Mouse (Mus musculus) hindbrain, embryonic 16.5 days (tissue): Measurements from ENCODE around the gene Ptprj. TPM values are rescaled to one million over a fixed set of nuclear protein-coding genes. Genes with fewer than 3 reads are reported as not detected.

ENCODE experiments used
- ATAC-seq: fragments of 200-750 bp; cut with Nextera tagmentation; 2 replicates; pipeline ENCODE4 v1.8.0; 2017; ENCODE audit warnings: moderate TSS enrichment, moderate library complexity
- H3K27ac ChIP-seq: fragments of 300-500 bp; sonication (generic); 2 replicates; pipeline ENCODE4 v1.5.1; 2014; ENCODE audit warnings: low read depth, mild to moderate bottlenecking, control low read depth, low read length, moderate library complexity
- H3K27me3 ChIP-seq: fragments of 300-500 bp; sonication (generic); replicated peaks from 2 replicates; pipeline ENCODE4 v1.6.1; 2014; ENCODE audit warnings: low read length; ENCODE audit not compliant: control insufficient read depth, insufficient read depth
- H3K36me3 ChIP-seq: fragments of 300-500 bp; sonication (generic); 2 replicates; pipeline ENCODE4 v1.6.1; 2014; ENCODE audit warnings: mild to moderate bottlenecking, low read length, moderate library complexity, mixed read lengths; ENCODE audit not compliant: control insufficient read depth, insufficient read depth
- H3K4me1 ChIP-seq: fragments of 300-500 bp; sonication (generic); 2 replicates; pipeline ENCODE4 v1.6.1; 2014; ENCODE audit warnings: low read depth, low read length; ENCODE audit not compliant: control insufficient read depth, insufficient read depth
- H3K4me2 ChIP-seq: fragments of 300-500 bp; sonication (generic); 2 replicates; pipeline ENCODE4 v1.6.1; 2014; ENCODE audit warnings: mild to moderate bottlenecking, low read length, control low read depth, moderate library complexity
- H3K4me3 ChIP-seq: fragments of 300-500 bp; sonication (generic); 2 replicates; pipeline ENCODE4 v1.5.1; 2014; ENCODE audit warnings: mild to moderate bottlenecking, low read length, control low read depth, moderate library complexity
- H3K9ac ChIP-seq: fragments of 300-500 bp; sonication (generic); 2 replicates; pipeline ENCODE4 v1.6.1; 2014; ENCODE audit warnings: low read depth, mild to moderate bottlenecking, control low read depth, low read length, moderate library complexity
- H3K9me3 ChIP-seq: fragments of 300-500 bp; sonication (generic); 2 replicates; pipeline ENCODE4 v1.6.1; 2014; ENCODE audit warnings: mild to moderate bottlenecking, low read length, moderate library complexity; ENCODE audit not compliant: control insufficient read depth
- WGBS: fragments of 180-500 bp; shearing (Covaris S2); extraction: QIAGEN DNeasy Blood & Tissue Kit; methylation state at CpG from one replicate; pipeline ENCODE4 v1.1.7; 2014; 5-methylcytosine and 5-hydroxymethylcytosine counted together
- polyA plus RNA-seq: library from polyadenylated mRNA; unstranded; fragments of >200 nt; fragmentation: Nextera tagmentation; extraction: Ambion mirVana; gene quantifications from 2 replicates; pipeline ENCODE4 v1.2.1, GENCODE M21; 2015

Ptprj gene
- polyA plus RNA-seq, 1 experiment from 2014 or later: 6.0 TPM

DNA sequence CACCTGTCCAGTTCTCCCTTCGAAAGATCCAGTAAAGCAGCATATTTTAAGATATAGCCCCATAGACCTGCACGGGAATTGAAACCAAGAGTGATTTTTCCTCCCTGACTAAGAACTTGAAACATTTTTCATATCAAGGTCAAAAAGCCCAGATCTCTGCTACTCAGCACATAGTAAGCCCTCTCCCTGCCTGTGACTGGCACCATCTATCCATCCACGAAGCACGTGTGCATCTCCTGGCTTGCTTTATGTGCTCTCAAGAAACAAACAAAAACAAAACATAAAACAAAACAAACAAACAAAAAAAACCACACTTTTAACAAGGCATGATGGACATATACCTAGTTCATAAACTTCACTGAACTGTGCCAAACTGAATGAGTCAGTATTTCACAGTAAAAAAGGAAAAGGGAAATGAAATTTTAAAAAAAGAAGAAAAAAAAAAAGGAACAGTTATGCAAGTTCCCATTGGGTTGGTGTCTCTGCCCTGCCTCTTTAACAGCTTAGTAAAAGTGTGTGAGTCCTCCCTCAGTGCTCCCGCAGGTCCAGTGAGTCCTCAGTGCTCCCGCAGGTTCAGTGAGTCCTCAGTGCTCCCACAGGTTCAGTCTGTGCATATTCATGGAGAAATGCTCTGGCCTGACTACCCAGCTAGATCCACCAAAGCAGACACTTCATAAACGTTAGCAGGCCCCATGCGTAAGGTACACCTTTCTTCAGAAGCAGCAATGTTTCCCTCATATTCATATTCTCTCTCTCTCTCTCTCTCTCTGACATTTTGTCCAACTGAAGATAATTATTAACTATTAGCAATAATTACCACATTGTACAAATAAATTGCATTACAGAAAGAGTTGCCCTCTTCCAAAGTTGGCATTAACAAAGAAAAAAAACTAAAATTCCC is 91.5 kb downstream of the Ptprj start:
- 90% methylated on average over 8 of the region's 8 CpGs for WGBS
- Histone ChIP-seq H3K4me1 (peaks cover 14% of the 10 kb centered on the region), H3K4me2 (no peak overlapping the region), H3K36me3 (no peaks in the 10 kb centered on the region), H3K27ac (no peak overlapping the region), H3K27me3 (no peaks in the 10 kb centered on the region), H3K4me3 (no peak overlapping the region), H3K9ac (no peak overlapping the region), H3K9me3 (no peaks in the 10 kb centered on the region)
- ATAC-seq: no peak

DNA sequence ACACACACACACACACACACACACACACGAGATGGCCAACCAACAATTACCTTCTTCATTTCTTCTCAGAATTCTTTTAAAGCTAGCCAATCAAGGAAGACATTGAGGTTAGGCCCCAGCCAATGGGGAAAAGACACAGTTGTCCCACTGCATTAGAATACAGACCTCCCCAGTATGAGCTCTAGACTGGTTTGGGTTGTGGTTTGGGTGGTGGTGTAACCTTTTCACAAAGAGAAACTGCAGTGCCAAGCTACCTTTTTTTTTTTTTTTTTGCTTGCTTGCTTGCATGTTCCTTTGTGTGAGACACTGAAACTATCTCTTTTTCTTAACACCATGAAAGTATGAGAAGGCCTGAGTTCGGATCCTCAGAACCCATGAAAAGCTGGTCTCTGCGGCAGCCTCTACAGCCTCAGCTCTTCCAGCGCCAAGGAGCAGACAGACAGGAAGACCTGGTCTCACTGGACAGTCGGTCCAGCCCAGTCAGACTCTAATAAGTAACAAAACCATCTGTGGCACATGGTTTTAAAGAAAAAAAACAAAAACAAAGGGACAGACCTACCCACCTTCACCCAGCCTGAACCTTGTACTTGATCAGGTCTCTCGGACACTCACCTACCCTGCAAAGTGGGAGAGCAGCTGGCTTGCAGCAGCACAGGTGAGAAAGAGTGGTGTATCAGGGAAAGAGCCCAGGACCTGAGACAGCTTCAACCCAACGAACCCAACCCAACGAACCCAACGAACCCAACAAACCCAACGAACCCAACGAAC is 92.8 kb downstream of the Ptprj start:
- Histone ChIP-seq H3K27me3 (no peaks in the 10 kb centered on the region), H3K36me3 (no peaks in the 10 kb centered on the region), H3K9me3 (no peaks in the 10 kb centered on the region), H3K4me3 (no peak overlapping the region), H3K4me2 (no peak overlapping the region), H3K4me1 (peaks cover 14% of the 10 kb centered on the region), H3K27ac (no peak overlapping the region), H3K9ac (no peak overlapping the region)
- ATAC-seq: no peak
- WGBS: 97% methylated on average over 11 of the region's 11 CpGs

- no peaks in the 10 kb centered on the region for H3K27me3 ChIP-seq
- no peaks in the 10 kb centered on the region for H3K9me3 ChIP-seq
- H3K4me3 ChIP-seq: no peak overlapping the region
- no peak overlapping the region for H3K4me2 ChIP-seq
- H3K4me1 ChIP-seq: peaks cover 14% of the 10 kb centered on the region
- 86% methylated on average over 3 of the region's 3 CpGs for whole genome bisulfite sequencing
- no peak overlapping the region for H3K27ac ChIP-seq
- no peak for ATAC-seq
- H3K36me3 ChIP-seq: no peaks in the 10 kb centered on the region
- no peak overlapping the region for H3K9ac ChIP-seq
These were observed 94.2 kb downstream of the Ptprj start for GRCm38 (mm10) chr2:90486226-90486755.

DNA sequence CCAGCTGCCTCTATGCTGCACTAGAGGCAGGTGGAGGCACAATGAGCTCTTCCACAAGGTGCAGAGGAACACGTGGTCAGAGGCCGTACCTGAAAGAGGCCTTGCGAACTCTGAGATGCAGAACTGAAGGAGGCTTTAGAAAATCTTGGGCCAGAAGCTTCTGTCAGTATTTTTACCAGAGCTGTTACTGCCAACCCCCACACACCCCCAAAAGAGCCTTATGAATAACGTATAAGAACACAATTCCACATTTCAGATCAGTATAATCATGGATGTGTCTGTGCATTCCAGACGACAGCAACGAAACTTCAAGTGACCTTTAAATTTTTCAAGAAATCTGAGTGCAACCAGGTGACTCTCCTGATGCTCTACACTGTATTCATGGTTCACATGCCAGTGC is 98.9 kb downstream of the Ptprj start:
- H3K4me1 ChIP-seq: peaks cover 4% of the 10 kb centered on the region; the same call in 1 of the 2 replicates
- no peaks in the 10 kb centered on the region for H3K27me3 ChIP-seq
- H3K4me2 ChIP-seq: no peak overlapping the region
- ATAC-seq: no peak
- H3K9ac ChIP-seq: no peak overlapping the region
- H3K4me3 ChIP-seq: no peak overlapping the region
- 90% methylated on average over 6 of the region's 6 CpGs for WGBS
- no peaks in the 10 kb centered on the region for H3K9me3 ChIP-seq
- H3K36me3 ChIP-seq: no peaks in the 10 kb centered on the region
- H3K27ac ChIP-seq: no peak overlapping the region

GRCm38 (mm10) chr2:90480747-90481308 is 99.6 kb downstream of the Ptprj start:
- Histone ChIP-seq H3K9ac (no peak overlapping the region), H3K4me2 (no peak overlapping the region)
- 80% methylated on average over 13 of the region's 13 CpGs for WGBS

GRCm38 (mm10) chr2:90478531-90478930 is 101.9 kb downstream of the Ptprj start:
- Histone ChIP-seq H3K9ac (no peak overlapping the region), H3K4me1 (peaks cover 11% of the 10 kb centered on the region), H3K4me3 (no peak overlapping the region), H3K4me2 (no peak overlapping the region), H3K27me3 (no peaks in the 10 kb centered on the region), H3K9me3 (no peaks in the 10 kb centered on the region), H3K36me3 (no peaks in the 10 kb centered on the region), H3K27ac (no peak overlapping the region)
- 82% methylated on average over 7 of the region's 7 CpGs for WGBS
- no peak for ATAC-seq

More at GRCm38 (mm10) chr2:90480747-90481308, 99.6 kb downstream of the Ptprj start:
- Histone ChIP-seq H3K4me3 (no peak overlapping the region), H3K36me3 (no peaks in the 10 kb centered on the region), H3K4me1 (peaks cover 4% of the 10 kb centered on the region; the same call in 1 of the 2 replicates), H3K9me3 (no peaks in the 10 kb centered on the region), H3K27ac (no peak overlapping the region), H3K27me3 (no peaks in the 10 kb centered on the region)
- no peak for ATAC-seq

GRCm38 (mm10) chr2:90477617-90478016 is 102.8 kb downstream of the Ptprj start:
- Histone ChIP-seq H3K9ac (no peak overlapping the region), H3K27ac (no peak overlapping the region), H3K4me1 (peaks cover 11% of the 10 kb centered on the region), H3K4me3 (no peak overlapping the region), H3K4me2 (no peak overlapping the region), H3K9me3 (no peaks in the 10 kb centered on the region), H3K27me3 (no peaks in the 10 kb centered on the region), H3K36me3 (no peaks in the 10 kb centered on the region)
- no peak for ATAC-seq
- 45% methylated on average over 8 of the region's 8 CpGs for WGBS

DNA sequence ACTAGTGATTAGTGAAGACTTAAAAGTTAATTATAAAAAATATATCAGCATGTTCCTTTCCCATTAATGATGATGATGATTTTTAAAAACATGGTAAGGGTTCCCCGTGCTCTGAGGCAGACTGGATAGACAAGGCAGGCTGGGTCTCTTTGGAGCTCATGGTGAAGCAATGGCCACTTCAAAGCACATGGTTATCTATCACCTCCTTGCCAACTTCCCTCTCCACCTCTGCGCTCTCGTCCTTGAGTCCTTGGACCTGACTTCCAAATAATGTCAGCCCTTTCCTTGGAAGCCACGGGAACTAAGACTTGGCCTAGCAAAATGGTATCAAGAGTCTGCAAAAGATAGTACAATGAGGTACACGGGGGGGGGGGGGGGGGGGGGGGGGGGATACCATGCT is 103.7 kb downstream of the Ptprj start:
- Histone ChIP-seq H3K4me3 (no peak overlapping the region), H3K9ac (no peak overlapping the region), H3K27ac (no peak overlapping the region), H3K9me3 (no peaks in the 10 kb centered on the region), H3K36me3 (no peaks in the 10 kb centered on the region), H3K4me2 (no peak overlapping the region), H3K4me1 (peaks cover 11% of the 10 kb centered on the region), H3K27me3 (no peaks in the 10 kb centered on the region)
- WGBS: 83% methylated on average over 4 of the region's 5 CpGs
- no peak for ATAC-seq

DNA sequence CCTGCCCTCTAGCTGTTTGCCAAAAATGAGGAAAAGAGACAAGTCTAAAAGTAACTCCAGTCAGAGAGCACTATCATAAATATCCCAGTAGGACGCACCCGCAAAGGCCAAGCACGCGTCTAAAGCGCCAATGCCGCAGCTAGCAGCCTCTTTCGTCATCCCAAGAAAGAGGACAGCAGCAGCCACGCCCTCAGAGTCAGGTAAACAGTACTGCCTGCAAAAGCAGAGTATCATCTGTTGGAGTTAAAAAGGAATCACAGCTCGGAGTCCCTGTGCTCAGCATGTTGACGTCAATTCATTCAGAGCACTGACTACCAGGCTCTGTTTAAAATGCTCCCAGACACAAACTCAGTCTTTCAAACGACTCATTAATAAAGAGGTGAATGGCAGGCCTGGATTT is 104.1 kb downstream of the Ptprj start:
- no peak for ATAC-seq
- H3K27me3 ChIP-seq: no peaks in the 10 kb centered on the region
- H3K9me3 ChIP-seq: no peaks in the 10 kb centered on the region
- no peak overlapping the region for H3K27ac ChIP-seq
- H3K36me3 ChIP-seq: no peaks in the 10 kb centered on the region
- no peak overlapping the region for H3K9ac ChIP-seq
- 81% methylated on average over 11 of the region's 11 CpGs for WGBS
- H3K4me3 ChIP-seq: no peak overlapping the region
- no peak overlapping the region for H3K4me2 ChIP-seq
- peaks cover 11% of the 10 kb centered on the region for H3K4me1 ChIP-seq
